Mouse (Mus musculus): ENCODE measurements around the gene Ing4.
"Not testable (repeated sequence)": the region's sequence is repeated elsewhere in the genome, so short reads cannot be mapped to it uniquely, and the experiment has no call there.

The Ing4 gene

GRCm38 (mm10) chr6:125041047-125041446, 1.5 kb downstream of the Ing4 start:
- no peak for DNase-seq (ENCODE audit: low spot score)

GRCm38 (mm10) chr6:125042081-125042480, 2.5 kb downstream of the Ing4 start:
- DNase-seq (ENCODE audit: low spot score), result no peak

GRCm38 (mm10) chr6:125046691-125047090, 7.1 kb downstream of the Ing4 start:
- peak; percentile 63 for DNase-seq (ENCODE audit: low spot score)

GRCm38 (mm10) chr6:125049678-125050077, 10.1 kb downstream of the Ing4 start, which contains the start of gene Acrbp:
Acrbp (plus strand) TSS chr6:125049689.
- no peak for DNase-seq (ENCODE audit: low spot score)

GRCm38 (mm10) chr6:125051237-125051636, 11.7 kb downstream of the Ing4 start:
- no peak for DNase-seq (ENCODE audit: low spot score)

GRCm38 (mm10) chr6:125061493-125061892, 21.9 kb downstream of the Ing4 start:
- DNase-seq (ENCODE audit: low spot score), result no peak

- DNase-seq (ENCODE audit: low spot score), result no peak
Observed at GRCm38 (mm10) chr6:125062511-125062910, 23.0 kb downstream of the Ing4 start.

GRCm38 (mm10) chr6:125063906-125064305, 24.3 kb downstream of the Ing4 start:
- DNase-seq (ENCODE audit: low spot score), result no peak

- not testable (repeated sequence) for DNase-seq (ENCODE audit: low spot score)
Observed at GRCm38 (mm10) chr6:125065223-125065622, 25.7 kb downstream of the Ing4 start.

GRCm38 (mm10) chr6:125067571-125067995, 28.0 kb downstream of the Ing4 start, which contains the start of gene Lpar5:
Lpar5 (plus strand) TSS chr6:125067920.
- DNase-seq (ENCODE audit: low spot score), result no peak

GRCm38 (mm10) chr6:125071170-125071895, 31.8 kb downstream of the Ing4 start:
- DNase-seq (ENCODE audit: low spot score), result no peak

GRCm38 (mm10) chr6:125071896-125072279, 32.3 kb downstream of the Ing4 start:
- DNase-seq (ENCODE audit: low spot score), result no peak

- DNase-seq (ENCODE audit: low spot score), result no peak
Observed at GRCm38 (mm10) chr6:125073825-125074224, 34.3 kb downstream of the Ing4 start.

- no peak for DNase-seq (ENCODE audit: low spot score)
Observed at GRCm38 (mm10) chr6:125081394-125081793, 41.8 kb downstream of the Ing4 start.

GRCm38 (mm10) chr6:125081797-125082560, 42.4 kb downstream of the Ing4 start:
- DNase-seq (ENCODE audit: low spot score), result peak; percentile 88

- no peak for DNase-seq (ENCODE audit: low spot score)
Observed at GRCm38 (mm10) chr6:125082801-125083386, 43.3 kb downstream of the Ing4 start.

- no peak for DNase-seq (ENCODE audit: low spot score)
Observed at GRCm38 (mm10) chr6:125084424-125084823, 44.9 kb downstream of the Ing4 start.

- no peak for DNase-seq (ENCODE audit: low spot score)
Observed at GRCm38 (mm10) chr6:125087937-125088336, 48.4 kb downstream of the Ing4 start.

GRCm38 (mm10) chr6:125088561-125089321, 49.2 kb downstream of the Ing4 start:
- peak; percentile 67 for DNase-seq (ENCODE audit: low spot score)

GRCm38 (mm10) chr6:125089521-125090321, 50.2 kb downstream of the Ing4 start:
- no peak for DNase-seq (ENCODE audit: low spot score)

Data from ovary, postnatal 14 days (tissue).